Mouse (Mus musculus) liver, adult 2 months (tissue): ENCODE measurements at regions not wholly inside any gene's neighbourhood (a gene's known extent, or its start where the extent isn't known, plus 50 kb on each side); places are given as distances from the start of the nearest gene placed in this dataset.

Source experiments
- CTCF ChIP-seq: fragments of 200-500 bp; IDR thresholded peaks from 2 replicates; pipeline ENCODE4 v1.5.1; 2011; ENCODE audit warnings: low read depth, low read length, control low read depth
- POLR2A ChIP-seq: fragments of 200-500 bp; IDR thresholded peaks from 2 replicates; pipeline ENCODE4 v1.6.1; 2011; ENCODE audit warnings: low read length, control low read depth; ENCODE audit not compliant: insufficient read depth; ENCODE audit errors: extremely low read depth

DNA sequence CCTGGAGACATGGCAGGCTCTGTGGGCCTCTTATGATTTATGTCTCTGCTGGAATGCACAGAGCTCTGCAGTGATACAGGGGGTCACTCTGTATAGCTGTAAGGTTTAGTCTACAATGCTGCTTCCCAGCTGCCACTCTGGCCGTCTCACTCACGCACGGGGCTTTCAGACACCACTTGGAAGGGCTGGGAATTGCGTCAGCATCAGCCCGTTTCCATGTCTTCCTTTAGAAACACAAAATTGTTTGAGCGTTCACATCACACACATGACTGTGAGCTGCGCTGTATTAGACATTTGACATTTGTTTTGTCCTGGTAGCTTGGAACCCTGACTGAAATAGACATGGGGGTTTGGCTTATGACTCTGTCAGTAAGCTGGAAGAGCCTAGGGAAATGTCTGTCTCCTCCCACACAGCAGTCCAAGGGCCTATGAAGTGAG, 90.5 kb upstream of the Rbms3 start:
- TF ChIP-seq POLR2A (no peak), CTCF (no peak)
